Mouse (Mus musculus) neural tube, embryonic 11.5 days (tissue): ENCODE results near the gene Adam19. TPM values are rescaled to one million over a fixed set of nuclear protein-coding genes. Genes with fewer than 3 reads are reported as not detected.
"Not testable (repeated sequence)": the region's sequence is repeated elsewhere in the genome, so short reads cannot be mapped to it uniquely, and the experiment has no call there.

Experiments
- ATAC-seq: fragments of 200-750 bp; cut with Nextera tagmentation; 2 replicates; pipeline ENCODE4 v1.8.0; 2017; ENCODE audit warnings: moderate number of reproducible peaks, mild to moderate bottlenecking, moderate TSS enrichment, moderate library complexity; ENCODE audit not compliant: insufficient read depth, low FRiP score, low TSS enrichment
- DNase-seq: peaks from one replicate; pipeline ENCODE4 v3.0.0-alpha.2; 2015; ENCODE audit warnings: low spot score
- H3K27ac ChIP-seq: fragments of 300-500 bp; sonication (generic); 2 replicates; pipeline ENCODE4 v1.5.1; 2014; ENCODE audit warnings: low read depth, mild to moderate bottlenecking, low read length
- H3K27me3 ChIP-seq: fragments of 300-500 bp; sonication (generic); 2 replicates; pipeline ENCODE4 v1.6.1; 2014; ENCODE audit warnings: mild to moderate bottlenecking, low read length, mixed read lengths; ENCODE audit not compliant: control insufficient read depth, insufficient read depth
- H3K36me3 ChIP-seq: fragments of 300-500 bp; sonication (generic); 2 replicates; pipeline ENCODE4 v1.6.1; 2014; ENCODE audit warnings: mild to moderate bottlenecking, low read length, moderate library complexity, mixed read lengths; ENCODE audit not compliant: control insufficient read depth, insufficient read depth
- H3K4me1 ChIP-seq: fragments of 300-500 bp; sonication (generic); 2 replicates; pipeline ENCODE4 v1.6.1; 2014; ENCODE audit warnings: low read length, mixed read lengths; ENCODE audit not compliant: control insufficient read depth, insufficient read depth
- H3K4me2 ChIP-seq: fragments of 300-500 bp; sonication (generic); 2 replicates; pipeline ENCODE4 v1.6.1; 2014; ENCODE audit warnings: low read depth, mild to moderate bottlenecking, moderate library complexity
- H3K4me3 ChIP-seq: fragments of 300-500 bp; sonication (generic); 2 replicates; pipeline ENCODE4 v1.5.1; 2014; ENCODE audit warnings: low read depth, low read length
- H3K9ac ChIP-seq: fragments of 300-500 bp; sonication (generic); 2 replicates; pipeline ENCODE4 v1.6.1; 2014; ENCODE audit warnings: mild to moderate bottlenecking, low read length
- H3K9me3 ChIP-seq: fragments of 300-500 bp; sonication (generic); 2 replicates; pipeline ENCODE4 v1.6.1; 2016; ENCODE audit warnings: low read length; ENCODE audit not compliant: control insufficient read depth
- WGBS: fragments of 180-500 bp; shearing (Covaris S2); extraction: QIAGEN DNeasy Blood & Tissue Kit; methylation state at CpG from one replicate; pipeline ENCODE4 v1.1.7; 2014; 5-methylcytosine and 5-hydroxymethylcytosine counted together
- polyA plus RNA-seq: library from polyadenylated mRNA; unstranded; fragments of >200 nt; fragmentation: Nextera tagmentation; extraction: Ambion mirVana; gene quantifications from 2 replicates; pipeline ENCODE4 v1.2.1, GENCODE M21; 2014

Gene Adam19
- polyA plus RNA-seq, 1 experiment from 2014 or later = 20.0 TPM

DNA sequence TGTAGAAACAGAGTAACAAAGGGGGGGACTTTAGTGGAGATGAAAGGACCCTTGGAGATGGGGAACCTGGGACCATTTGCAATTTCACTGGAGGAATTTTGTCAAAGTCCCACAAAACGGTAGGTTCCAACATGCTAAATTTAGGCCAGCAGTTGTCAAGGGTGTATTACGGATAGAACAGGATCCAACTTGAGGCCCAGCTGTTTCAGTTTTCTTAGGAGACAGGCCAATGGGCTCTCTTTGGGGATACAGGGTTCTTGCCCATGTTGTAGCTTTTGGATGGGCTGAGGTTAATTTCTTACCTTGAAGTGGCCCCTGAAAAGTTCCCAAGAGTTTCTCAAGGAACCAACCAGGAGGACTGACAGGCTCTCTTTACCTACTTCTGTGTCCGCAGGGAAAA lies 8.5 kb upstream of the Adam19 start:
- Histone ChIP-seq H3K4me1 (no peaks in the 10 kb centered on the region), H3K4me3 (no peak overlapping the region), H3K4me2 (no peak overlapping the region), H3K27ac (no peak overlapping the region), H3K9me3 (no peaks in the 10 kb centered on the region), H3K27me3 (no peaks in the 10 kb centered on the region), H3K9ac (no peak overlapping the region), H3K36me3 (no peaks in the 10 kb centered on the region)
- 97% methylated on average over 3 of the region's 3 CpGs for WGBS
- DNase-seq (no peak), ATAC-seq (no peak)

DNA sequence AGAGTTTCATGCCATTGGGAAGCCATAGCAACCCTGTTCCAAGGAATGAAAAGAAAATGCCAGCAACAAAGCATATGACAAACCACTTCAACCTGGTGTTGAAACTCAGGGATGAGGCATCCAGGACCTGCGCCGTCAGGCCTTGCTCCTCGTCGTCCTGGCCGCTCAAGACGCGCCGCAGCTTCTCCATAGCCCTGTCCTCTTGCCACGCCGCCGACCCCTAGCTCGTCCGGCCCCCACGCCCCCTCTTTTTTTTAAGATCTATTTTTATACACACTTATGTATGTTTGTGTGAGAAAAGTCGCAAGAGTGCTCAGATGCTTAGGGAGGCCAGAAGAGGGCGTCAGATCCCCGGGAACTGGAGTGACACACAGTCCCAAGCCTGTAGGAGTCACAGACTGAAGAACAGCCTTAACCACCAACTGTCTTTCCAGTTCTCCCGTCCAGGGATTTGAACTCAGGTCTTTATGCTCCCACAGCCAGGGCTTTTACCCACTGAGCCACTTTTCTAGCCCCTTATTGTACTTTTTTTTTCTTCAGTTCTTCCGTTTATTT lies 3.6 kb upstream of the Adam19 start, which contains the start of gene Gm12166:
Gene Gm12166 (minus strand): TSS at position 217 of the 555 bp plus-strand sequence.
- WGBS = 32% methylated on average over 19 of the region's 19 CpGs
- peak; percentile 40 for DNase-seq
- not testable (repeated sequence) for H3K4me2 ChIP-seq, H3K4me3 ChIP-seq, H3K27ac ChIP-seq, H3K27me3 ChIP-seq, H3K4me1 ChIP-seq, H3K36me3 ChIP-seq, H3K9ac ChIP-seq, ATAC-seq, H3K9me3 ChIP-seq

DNA sequence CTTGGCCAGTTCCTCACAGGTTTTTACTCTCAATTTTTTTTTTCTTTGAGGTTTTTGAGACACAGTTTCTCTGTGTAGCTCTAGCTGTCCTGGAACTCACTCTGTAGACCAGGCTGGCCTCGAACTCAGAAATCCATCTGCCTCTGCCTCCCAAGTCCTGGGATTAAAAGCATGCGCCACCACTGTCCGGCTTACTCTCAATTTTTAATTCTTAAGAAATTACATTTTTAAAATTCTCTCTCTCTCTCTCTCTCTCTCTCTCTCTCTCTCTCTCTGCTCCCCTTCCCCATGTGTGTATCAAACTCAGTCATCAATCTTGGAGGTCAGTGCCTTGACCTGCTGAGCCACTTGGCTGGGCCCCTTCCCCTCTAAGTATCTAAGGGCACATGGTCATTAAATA lies 2.3 kb upstream of the Adam19 start:
- H3K27ac ChIP-seq, ATAC-seq, H3K9me3 ChIP-seq, DNase-seq, H3K9ac ChIP-seq, H3K4me1 ChIP-seq, H3K4me3 ChIP-seq, H3K4me2 ChIP-seq, H3K36me3 ChIP-seq, H3K27me3 ChIP-seq: not testable (repeated sequence)
- 92% methylated on average over 3 of the region's 3 CpGs for WGBS

DNA sequence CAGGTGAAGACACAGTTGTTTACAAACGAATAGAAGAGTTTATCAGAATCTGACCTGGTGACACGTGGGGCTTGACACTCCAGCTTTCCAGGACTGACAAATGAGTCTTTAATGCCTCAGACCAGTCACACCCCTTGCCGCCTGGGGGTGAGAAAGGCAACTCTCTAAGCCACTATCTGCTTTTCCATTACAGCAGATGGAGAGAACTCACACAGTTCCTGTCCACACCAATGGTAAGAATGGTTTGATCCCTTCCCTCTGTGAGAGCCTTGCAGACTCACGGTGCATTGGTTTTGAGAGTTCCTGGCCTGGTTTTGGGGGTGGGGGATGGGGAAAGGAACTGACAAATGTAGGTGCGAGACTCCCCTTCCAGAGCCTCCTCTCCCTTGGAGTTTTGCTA lies 1.5 kb upstream of the Adam19 start:
- no peak overlapping the region for H3K4me2 ChIP-seq
- no peak overlapping the region for H3K9ac ChIP-seq
- H3K4me3 ChIP-seq = no peak overlapping the region
- no peak for ATAC-seq
- no peaks in the 10 kb centered on the region for H3K9me3 ChIP-seq
- H3K27me3 ChIP-seq = no peaks in the 10 kb centered on the region
- no peak overlapping the region for H3K27ac ChIP-seq
- DNase-seq = no peak
- H3K4me1 ChIP-seq = no peaks in the 10 kb centered on the region
- H3K36me3 ChIP-seq = no peaks in the 10 kb centered on the region
- WGBS = 22% methylated on average over 5 of the region's 5 CpGs

DNA sequence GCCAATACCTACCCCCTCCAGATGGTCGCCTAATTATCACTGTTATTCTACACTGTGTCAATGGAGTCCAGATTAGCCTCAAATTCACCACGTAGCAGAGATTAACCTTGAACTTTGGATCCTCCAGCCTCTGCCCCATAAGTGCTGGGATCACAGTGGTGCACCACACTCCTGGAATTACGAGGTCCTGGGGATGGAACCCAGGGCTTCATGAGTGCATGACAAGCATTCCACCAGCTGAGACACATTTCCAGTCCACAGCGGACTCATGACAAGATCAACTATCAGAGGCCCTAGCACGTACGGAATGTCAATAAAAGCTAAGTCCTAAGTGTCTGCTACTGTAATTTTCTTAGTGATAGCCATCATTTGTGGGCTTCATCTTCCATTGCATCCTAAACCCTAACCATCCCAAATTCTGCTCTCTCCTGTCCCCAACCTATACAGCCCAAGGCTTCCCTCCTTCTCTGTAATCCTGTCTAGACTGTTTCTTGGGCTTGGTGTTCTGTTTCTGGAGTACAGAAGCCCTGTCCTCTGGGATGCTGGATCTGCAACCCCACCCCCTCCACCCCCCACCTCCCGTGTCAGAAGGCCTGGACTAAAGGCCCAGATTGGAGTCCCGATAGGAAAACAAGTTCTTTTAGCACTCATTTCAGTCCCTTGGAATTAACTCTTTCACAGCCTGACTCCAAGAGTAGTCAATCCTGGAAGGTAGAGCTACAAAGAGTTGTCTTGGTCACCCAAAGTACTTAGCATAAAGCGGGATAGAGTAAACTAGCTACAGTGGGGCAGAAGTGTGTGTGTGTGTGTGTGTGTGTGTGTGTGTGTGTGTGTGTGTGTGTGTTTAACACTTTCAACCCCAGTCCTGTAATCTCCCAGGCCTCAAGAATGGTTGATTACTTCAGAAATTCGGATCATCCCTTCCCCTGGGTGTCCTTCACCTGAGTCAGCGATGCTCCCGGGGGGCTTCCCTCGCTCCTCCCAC lies 589 bp upstream of the Adam19 start:
- no peak for DNase-seq
- no peaks in the 10 kb centered on the region for H3K36me3 ChIP-seq
- peak overlapping the region; percentile 72; the same call in 1 of the 2 replicates for H3K27ac ChIP-seq

DNA sequence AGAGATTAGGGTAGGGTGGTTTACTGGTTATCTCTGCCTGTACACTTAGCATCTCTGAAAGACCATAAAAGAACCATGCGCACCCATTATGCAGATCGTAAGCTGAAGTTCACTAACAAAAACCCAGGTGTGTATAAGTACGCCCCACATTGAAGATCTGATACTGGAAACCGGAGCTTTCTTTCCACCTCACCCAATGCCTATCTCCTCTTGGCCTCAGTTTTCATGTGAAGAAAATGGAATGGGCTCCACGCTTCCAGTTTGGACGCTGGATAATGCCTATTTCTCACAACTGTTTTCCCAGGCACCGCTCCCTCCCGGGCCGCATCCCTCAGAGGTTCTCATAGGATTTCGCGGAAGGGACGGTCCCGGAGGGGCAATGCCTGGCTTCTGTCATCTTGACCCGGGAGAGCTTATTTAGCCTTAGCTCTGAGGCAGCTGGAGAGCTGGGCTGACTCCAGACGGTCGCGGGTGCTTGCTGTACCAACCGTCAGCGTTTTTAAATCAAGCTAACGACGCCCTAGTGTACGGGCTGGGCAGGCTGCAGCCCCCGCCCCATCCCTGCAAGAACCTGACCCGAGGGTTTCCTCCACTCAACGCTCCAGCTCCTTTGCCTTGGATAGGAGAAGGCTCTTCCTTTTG lies 1.1 kb downstream of the Adam19 start:
- H3K9ac ChIP-seq = peak overlapping the region; percentile 58
- peak overlapping the region; percentile 53 for H3K4me2 ChIP-seq
- no peaks in the 10 kb centered on the region for H3K36me3 ChIP-seq
- peak overlapping the region; percentile 72 for H3K27ac ChIP-seq
- H3K27me3 ChIP-seq = no peaks in the 10 kb centered on the region
- no peaks in the 10 kb centered on the region for H3K9me3 ChIP-seq
- DNase-seq (peak; percentile 54), ATAC-seq (no peak; the same call in 1 of the 2 replicates)
- H3K4me1 ChIP-seq = no peaks in the 10 kb centered on the region
- H3K4me3 ChIP-seq = peak overlapping the region; percentile 44
- WGBS = 2% methylated on average over 25 of the region's 25 CpGs

More for the DNA sequence above, 589 bp upstream of the Adam19 start:
- 22% methylated on average over 13 of the region's 13 CpGs for WGBS
- H3K9ac ChIP-seq = no peak overlapping the region; the same call in 1 of the 2 replicates
- peak overlapping the region; percentile 53 for H3K4me2 ChIP-seq
- peak overlapping the region; percentile 44 for H3K4me3 ChIP-seq
- no peaks in the 10 kb centered on the region for H3K9me3 ChIP-seq
- peak; percentile 45 for ATAC-seq
- H3K27me3 ChIP-seq = no peaks in the 10 kb centered on the region
- no peaks in the 10 kb centered on the region for H3K4me1 ChIP-seq

GRCm38 (mm10) chr11:46058011-46058410 lies 2.2 kb downstream of the Adam19 start:
- H3K27ac ChIP-seq = no peak overlapping the region
- peak overlapping the region; percentile 53; the same call in 1 of the 2 replicates for H3K4me2 ChIP-seq
- no peaks in the 10 kb centered on the region for H3K9me3 ChIP-seq
- DNase-seq = no peak
- H3K4me1 ChIP-seq = no peaks in the 10 kb centered on the region
- no peaks in the 10 kb centered on the region for H3K36me3 ChIP-seq
- H3K27me3 ChIP-seq = no peaks in the 10 kb centered on the region
- 43% methylated on average over 9 of the region's 9 CpGs for WGBS
- H3K9ac ChIP-seq = no peak overlapping the region
- H3K4me3 ChIP-seq = no peak overlapping the region
- no peak for ATAC-seq

DNA sequence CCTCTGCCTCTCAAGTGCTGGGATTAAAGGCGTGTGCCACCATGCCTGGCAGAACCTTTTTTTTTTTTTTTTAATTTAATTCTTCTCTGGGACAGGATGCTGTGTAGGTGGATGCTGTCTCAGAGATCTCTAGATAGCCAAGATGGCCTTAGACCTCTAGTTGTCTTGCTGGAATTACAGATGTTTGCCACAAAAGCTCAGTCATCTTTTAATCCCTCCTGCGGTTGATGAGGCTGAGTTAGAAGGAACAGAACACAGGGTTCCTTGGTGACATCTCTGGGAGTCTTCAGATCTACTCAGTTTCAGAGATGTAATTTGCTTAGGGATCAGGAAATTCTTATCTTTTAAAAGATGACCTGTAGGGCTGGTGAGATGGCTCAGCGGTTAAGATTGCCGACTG lies 3.1 kb downstream of the Adam19 start:
- Histone ChIP-seq H3K27ac (no peak overlapping the region), H3K4me1 (no peaks in the 10 kb centered on the region)
- no peak for DNase-seq

More for the DNA sequence above, 3.1 kb downstream of the Adam19 start:
- Histone ChIP-seq H3K4me2 (no peak overlapping the region), H3K36me3 (no peaks in the 10 kb centered on the region), H3K9me3 (no peaks in the 10 kb centered on the region), H3K27me3 (no peaks in the 10 kb centered on the region), H3K9ac (no peak overlapping the region), H3K4me3 (no peak overlapping the region)
- no peak for ATAC-seq
- 99% methylated on average over 4 of the region's 4 CpGs for WGBS
